Mouse (Mus musculus): ENCODE results near the gene Hddc3. TPM values are rescaled to one million over a fixed set of nuclear protein-coding genes. Genes with fewer than 3 reads are reported as not detected.

Hddc3 gene
- polyA plus RNA-seq, 1 experiment from 2014 or later: 29.0 TPM

DNA sequence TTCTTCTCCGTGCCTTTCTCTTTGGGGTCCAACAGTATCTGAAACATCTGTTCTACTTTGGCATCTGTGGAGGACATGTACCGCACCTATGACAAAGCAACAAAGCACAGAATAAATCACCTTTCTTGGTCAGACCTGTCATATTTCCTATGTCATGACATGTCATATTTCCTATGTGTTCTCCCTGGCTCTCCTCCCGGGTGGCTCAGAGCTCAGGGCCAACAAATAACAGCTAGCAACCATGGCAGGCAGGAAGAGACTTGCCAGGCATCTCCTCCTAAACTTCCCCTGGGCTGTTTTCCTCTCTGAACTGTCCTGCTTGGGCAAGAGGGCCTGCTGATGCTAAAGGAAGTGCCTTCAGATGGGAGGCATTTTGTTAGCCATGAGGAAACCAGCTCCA is 6.0 kb upstream of the Hddc3 start:
- WGBS: 78% methylated on average over 3 of the region's 3 CpGs
- peaks cover 60% of the 10 kb centered on the region for H3K36me3 ChIP-seq
- H3K4me3 ChIP-seq: no peak overlapping the region

DNA sequence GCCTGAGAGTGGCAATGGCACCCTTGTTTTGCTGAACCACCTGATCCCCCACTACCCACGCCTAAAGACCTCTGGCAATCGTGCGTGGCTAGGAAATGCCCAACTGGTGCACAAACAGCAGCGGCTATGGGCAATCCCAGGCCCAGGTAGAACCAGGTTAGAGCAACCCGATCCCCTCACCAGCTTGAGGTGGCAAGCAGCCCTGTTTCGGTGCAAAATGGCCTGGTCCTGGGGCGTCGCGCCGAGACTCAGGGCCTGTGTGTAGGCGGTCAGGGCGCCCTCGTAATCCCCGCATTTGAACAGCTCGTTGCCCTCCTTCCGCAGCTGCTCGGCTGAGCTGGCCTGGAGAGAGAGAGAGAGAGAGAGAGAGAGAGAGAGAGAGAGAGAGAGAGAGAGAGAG is 3.5 kb upstream of the Hddc3 start:
- peak overlapping the region; percentile 66 for H3K4me3 ChIP-seq
- no peak overlapping the region; the same call in 1 of the 2 replicates for H3K27ac ChIP-seq
- peaks cover 36% of the 10 kb centered on the region for H3K36me3 ChIP-seq
- no peaks in the 10 kb centered on the region for H3K9me3 ChIP-seq
- 6% methylated on average over 17 of the region's 17 CpGs for WGBS
- no peaks in the 10 kb centered on the region for H3K27me3 ChIP-seq
- peaks cover 39% of the 10 kb centered on the region for H3K4me1 ChIP-seq
- ATAC-seq (ENCODE audit: insufficient number of reproducible peaks, insufficient read depth, low FRiP score, low TSS enrichment, low read depth): no peak
- peak overlapping the region; percentile 78 for H3K9ac ChIP-seq
- peak overlapping the region; percentile 91 for H3K4me2 ChIP-seq

More for the DNA sequence above, 6.0 kb upstream of the Hddc3 start:
- no peak for ATAC-seq (ENCODE audit: insufficient number of reproducible peaks, insufficient read depth, low FRiP score, low TSS enrichment, low read depth)
- peaks cover 4% of the 10 kb centered on the region; the same call in 1 of the 2 replicates for H3K9me3 ChIP-seq
- no peak overlapping the region for H3K4me2 ChIP-seq
- H3K9ac ChIP-seq: no peak overlapping the region
- H3K4me1 ChIP-seq: peaks cover 26% of the 10 kb centered on the region
- no peaks in the 10 kb centered on the region for H3K27me3 ChIP-seq
- no peak overlapping the region for H3K27ac ChIP-seq

DNA sequence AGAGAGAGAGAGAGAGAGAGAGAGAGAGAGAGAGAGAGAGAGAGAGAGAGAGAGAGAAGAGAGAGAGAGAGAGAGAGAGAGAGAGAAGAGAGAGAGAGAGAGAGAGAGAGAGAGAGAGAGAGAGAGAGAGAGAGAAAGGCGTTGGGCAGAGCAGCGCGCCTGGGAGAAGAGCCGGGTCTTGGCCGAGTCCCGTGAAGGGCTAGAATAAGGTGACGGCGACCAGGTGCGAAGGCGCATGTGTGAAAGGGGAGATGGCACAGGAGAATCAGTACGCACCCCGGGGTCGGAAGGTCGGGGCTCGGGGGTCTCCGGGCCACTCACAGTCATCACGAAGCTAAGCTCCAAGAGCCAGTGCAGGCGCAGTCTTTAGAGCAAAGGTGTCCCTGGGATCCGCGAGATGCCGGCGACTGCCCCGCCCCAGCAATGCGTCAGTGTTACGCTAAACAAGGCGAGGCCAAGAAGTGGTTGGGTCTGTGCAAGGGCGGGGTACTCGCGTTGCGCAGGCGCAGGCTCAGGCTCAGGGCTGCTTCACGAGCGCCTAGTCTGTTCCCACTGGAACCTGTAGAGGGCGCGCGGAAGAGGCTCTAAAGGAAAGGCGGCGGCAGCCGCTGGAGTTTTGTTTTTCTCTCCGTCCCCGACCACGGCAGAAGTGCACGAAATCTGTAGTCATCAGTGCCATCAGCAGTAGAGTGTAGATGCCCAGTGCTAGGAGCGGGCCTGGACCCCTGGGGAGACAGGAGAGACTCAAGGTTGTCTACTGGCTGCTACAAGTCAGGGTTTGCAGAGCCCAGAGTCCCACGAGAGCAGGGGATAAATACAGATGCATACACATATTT is 2.9 kb upstream of the Hddc3 start:
- H3K36me3 ChIP-seq: peaks cover 29% of the 10 kb centered on the region
- H3K4me3 ChIP-seq: peak overlapping the region; percentile 66
- no peaks in the 10 kb centered on the region for H3K27me3 ChIP-seq
- peak overlapping the region; percentile 78 for H3K9ac ChIP-seq
- peak; percentile 97 for ATAC-seq (ENCODE audit: insufficient number of reproducible peaks, insufficient read depth, low FRiP score, low TSS enrichment, low read depth)
- peaks cover 39% of the 10 kb centered on the region for H3K4me1 ChIP-seq
- no peaks in the 10 kb centered on the region for H3K9me3 ChIP-seq
- peak overlapping the region; percentile 88 for H3K27ac ChIP-seq
- WGBS: under 1% methylated on average over 45 of the region's 45 CpGs
- H3K4me2 ChIP-seq: peak overlapping the region; percentile 91

DNA sequence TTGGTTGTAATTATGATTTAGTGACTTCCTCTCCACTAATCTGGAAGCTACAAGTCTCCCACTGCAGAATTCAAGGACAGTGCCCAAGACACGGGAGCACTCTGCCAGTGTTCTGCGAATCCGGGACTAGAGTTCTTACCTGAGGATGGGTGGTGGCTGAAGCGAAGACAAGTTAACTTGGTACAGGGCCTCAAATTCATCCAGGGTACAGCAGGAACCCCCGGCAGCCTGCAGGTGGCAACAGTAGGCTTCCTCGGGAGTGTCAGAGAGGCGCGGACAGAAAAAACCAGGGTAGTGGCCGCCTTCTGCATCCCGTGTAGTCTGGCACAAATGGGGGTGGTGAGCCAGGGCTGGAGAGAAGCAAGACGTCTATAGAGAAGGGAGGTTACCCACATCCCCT is 2.1 kb upstream of the Hddc3 start, which contains the start of gene Unc45a:
TSS of gene Unc45a (minus strand) at position 213 of the 400 bp plus-strand sequence.
- H3K27me3 ChIP-seq: no peaks in the 10 kb centered on the region
- H3K9ac ChIP-seq: peak within 1 kb of the TSS; percentile 78
- H3K36me3 ChIP-seq: peaks cover 27% of the 10 kb centered on the region
- peaks cover 39% of the 10 kb centered on the region for H3K4me1 ChIP-seq
- H3K27ac ChIP-seq: peak within 1 kb of the TSS; percentile 88
- peak within 1 kb of the TSS; percentile 91 for H3K4me2 ChIP-seq
- peak within 1 kb of the TSS; percentile 66 for H3K4me3 ChIP-seq
- ATAC-seq (ENCODE audit: insufficient number of reproducible peaks, insufficient read depth, low FRiP score, low TSS enrichment, low read depth): peak; percentile 56; the same call in 1 of the 2 replicates
- H3K9me3 ChIP-seq: 0 out of 2 replicates have a peak, but pooled peaks cover 6% of the 10 kb centered on the region
- WGBS: under 1% methylated on average over 11 of the region's 11 CpGs

DNA sequence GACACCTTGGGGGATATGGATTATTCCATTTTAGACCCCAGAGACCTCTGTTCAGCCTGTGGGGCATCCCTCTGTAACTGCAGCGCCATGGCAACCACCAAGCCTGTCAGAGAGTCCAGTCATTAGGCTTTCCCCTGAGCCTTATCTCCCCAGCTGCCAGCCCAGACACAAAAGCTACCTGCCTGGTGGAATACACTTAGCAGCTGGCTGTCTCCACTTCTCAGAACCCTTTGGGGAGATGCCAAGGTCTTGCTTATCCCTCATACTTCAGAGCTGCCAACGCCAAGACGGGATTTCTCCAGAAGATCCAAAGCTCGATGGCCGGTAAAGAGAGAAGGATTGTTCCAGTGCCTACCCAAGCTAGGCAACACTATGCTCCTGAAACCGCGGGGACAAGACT is 1.1 kb upstream of the Hddc3 start:
- Histone ChIP-seq H3K4me3 (no peak overlapping the region), H3K9me3 (0 out of 2 replicates have a peak, but pooled peaks cover 8% of the 10 kb centered on the region), H3K36me3 (peaks cover 19% of the 10 kb centered on the region), H3K4me2 (no peak overlapping the region), H3K27me3 (no peaks in the 10 kb centered on the region), H3K9ac (no peak overlapping the region), H3K27ac (no peak overlapping the region), H3K4me1 (peaks cover 39% of the 10 kb centered on the region)
- no peak for ATAC-seq (ENCODE audit: insufficient number of reproducible peaks, insufficient read depth, low FRiP score, low TSS enrichment, low read depth)
- 79% methylated on average over 7 of the region's 7 CpGs for WGBS

DNA sequence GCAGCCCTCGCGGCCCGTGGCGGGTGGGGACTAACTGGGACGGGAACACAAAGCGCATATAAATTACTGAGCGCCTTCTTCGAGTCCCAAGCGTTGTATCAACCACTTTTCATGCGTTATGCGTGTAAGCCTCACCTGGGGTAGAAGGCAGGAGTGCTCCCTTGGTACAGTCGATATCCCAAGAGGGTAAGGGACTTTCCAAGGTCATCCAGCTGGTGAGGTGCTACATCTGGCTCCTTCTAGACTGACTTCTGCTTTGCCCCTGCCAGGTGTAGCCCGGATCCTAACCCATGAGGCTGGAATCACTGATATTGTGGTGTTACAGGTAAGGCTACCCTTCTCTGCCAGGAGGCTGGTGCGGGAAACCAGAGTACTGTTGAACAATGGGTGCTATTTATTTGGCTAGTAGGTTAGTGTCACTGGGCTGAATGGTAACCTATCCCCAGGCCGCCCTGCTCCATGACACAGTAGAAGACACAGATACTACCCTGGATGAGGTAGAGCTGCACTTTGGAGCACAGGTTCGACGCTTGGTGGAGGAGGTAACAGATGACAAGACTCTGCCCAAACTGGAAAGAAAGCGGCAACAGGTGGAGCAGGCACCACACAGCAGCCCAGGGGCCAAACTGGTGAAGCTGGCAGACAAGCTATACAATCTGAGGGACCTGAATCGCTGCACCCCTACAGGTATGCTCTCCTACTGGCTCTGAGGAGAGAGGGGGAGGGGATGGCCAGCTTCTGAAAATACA is 540 bp downstream of the Hddc3 start:
- peaks cover 35% of the 10 kb centered on the region for H3K4me1 ChIP-seq
- no peak for ATAC-seq (ENCODE audit: insufficient number of reproducible peaks, insufficient read depth, low FRiP score, low TSS enrichment, low read depth)
- no peaks in the 10 kb centered on the region for H3K27me3 ChIP-seq
- WGBS: 25% methylated on average over 19 of the region's 19 CpGs
- peaks cover 7% of the 10 kb centered on the region for H3K36me3 ChIP-seq
- 0 out of 2 replicates have a peak, but pooled peaks cover 8% of the 10 kb centered on the region for H3K9me3 ChIP-seq
- peak overlapping the region; percentile 75 for H3K27ac ChIP-seq
- H3K9ac ChIP-seq: peak overlapping the region; percentile 85
- H3K4me2 ChIP-seq: peak overlapping the region; percentile 86
- peak overlapping the region; percentile 58 for H3K4me3 ChIP-seq

DNA sequence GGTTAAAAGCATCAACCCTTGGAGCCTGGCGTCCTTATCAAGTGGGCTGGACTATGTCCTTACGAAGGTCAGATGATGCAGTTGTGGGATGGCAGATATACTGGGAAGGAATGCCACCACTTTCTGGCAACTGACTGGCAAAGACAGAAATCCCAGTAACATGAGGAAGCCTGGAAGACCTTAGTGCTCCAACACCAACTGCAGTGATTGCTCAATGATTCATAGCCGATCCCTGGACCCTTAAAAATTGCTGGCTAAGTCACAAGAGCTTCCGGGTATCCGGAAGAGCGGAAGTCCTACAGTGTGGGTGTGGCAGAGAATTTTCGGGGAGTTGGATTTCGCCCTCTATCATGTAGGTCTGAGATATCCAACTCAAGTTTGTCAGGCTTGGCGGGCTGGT is 3.3 kb downstream of the Hddc3 start:
- no peak for ATAC-seq (ENCODE audit: insufficient number of reproducible peaks, insufficient read depth, low FRiP score, low TSS enrichment, low read depth)
- 92% methylated on average over 9 of the region's 9 CpGs for WGBS
- Histone ChIP-seq H3K4me2 (no peak overlapping the region), H3K4me1 (peaks cover 19% of the 10 kb centered on the region), H3K9ac (no peak overlapping the region), H3K9me3 (0 out of 2 replicates have a peak, but pooled peaks cover 8% of the 10 kb centered on the region), H3K27me3 (no peaks in the 10 kb centered on the region), H3K27ac (no peak overlapping the region), H3K4me3 (no peak overlapping the region), H3K36me3 (peaks cover 21% of the 10 kb centered on the region)

DNA sequence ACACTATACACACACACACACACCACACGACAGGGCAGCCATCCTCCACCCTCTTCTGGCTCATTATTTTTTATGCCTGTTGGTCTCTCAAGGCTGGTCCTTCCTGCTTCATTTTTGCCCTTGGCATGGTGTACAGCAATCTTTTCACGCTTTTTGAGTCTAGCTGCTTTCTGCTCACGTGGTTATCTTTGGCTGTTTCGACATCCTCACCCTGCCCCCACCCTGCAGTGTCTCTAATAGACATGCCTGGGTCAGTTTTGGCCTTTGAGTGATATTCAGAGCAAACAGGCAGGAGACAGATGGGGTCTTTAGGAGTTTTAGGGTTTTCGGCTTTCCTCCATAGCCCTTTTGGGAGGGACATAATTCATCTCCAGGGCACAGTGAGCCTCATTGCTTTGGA is 3.9 kb downstream of the Hddc3 start:
- no peak overlapping the region for H3K4me3 ChIP-seq
- peaks cover 26% of the 10 kb centered on the region for H3K36me3 ChIP-seq
- WGBS: 81% methylated on average over 5 of the region's 5 CpGs
- 0 out of 2 replicates have a peak, but pooled peaks cover 8% of the 10 kb centered on the region for H3K9me3 ChIP-seq
- H3K4me1 ChIP-seq: peaks cover 17% of the 10 kb centered on the region
- H3K9ac ChIP-seq: no peak overlapping the region
- no peaks in the 10 kb centered on the region for H3K27me3 ChIP-seq
- ATAC-seq (ENCODE audit: insufficient number of reproducible peaks, insufficient read depth, low FRiP score, low TSS enrichment, low read depth): no peak
- H3K27ac ChIP-seq: no peak overlapping the region
- H3K4me2 ChIP-seq: no peak overlapping the region

DNA sequence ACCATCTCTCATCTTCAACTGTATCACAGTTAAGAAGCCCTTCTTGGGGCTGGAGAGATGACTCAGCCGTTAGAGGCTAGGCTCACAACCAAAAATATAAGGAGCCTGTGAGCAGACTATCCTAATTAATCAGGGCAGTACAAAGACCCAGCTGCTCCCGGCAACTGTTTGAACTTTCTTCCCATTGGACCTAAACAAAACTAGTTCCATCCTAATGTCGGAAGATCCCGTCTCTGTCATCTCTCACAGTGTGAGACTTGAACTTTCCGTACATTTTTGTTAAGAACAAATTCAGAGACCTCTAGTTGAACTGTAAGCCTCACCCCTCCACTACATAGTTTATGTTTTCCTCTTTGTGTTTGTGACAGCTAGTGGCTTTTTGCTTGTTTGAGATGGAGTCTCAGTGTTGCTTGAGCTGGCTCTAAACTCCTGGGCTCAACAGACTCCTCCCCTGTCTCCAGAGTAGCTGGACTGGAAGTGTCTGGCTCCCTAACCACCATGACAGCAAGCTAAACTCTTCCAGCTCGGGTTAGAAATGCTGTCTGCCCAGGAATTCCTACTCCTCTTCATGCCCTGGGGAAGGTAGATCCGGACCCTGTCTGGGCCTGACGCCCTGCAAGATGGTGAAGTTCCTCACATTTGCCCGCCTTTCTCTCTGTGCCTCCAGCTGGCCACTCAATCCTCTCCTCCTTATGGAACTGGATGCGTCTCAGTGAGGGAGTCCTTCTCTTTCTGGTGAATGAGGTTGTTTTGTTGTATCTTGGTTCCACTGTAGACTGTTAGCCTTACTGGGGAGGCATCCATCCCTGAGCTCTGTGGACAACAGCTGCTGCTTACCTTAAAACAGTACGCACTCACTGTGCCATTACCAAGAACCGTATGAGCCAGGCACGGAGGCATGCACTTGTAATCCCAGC is 5.0 kb downstream of the Hddc3 start:
- H3K36me3 ChIP-seq: peaks cover 37% of the 10 kb centered on the region
- H3K4me1 ChIP-seq: peaks cover 11% of the 10 kb centered on the region
- H3K4me3 ChIP-seq: no peak overlapping the region
- 52% methylated on average over 13 of the region's 13 CpGs for WGBS
- no peak overlapping the region for H3K9ac ChIP-seq
- no peaks in the 10 kb centered on the region for H3K27me3 ChIP-seq
- H3K27ac ChIP-seq: peak overlapping the region; percentile 77
- no peak for ATAC-seq (ENCODE audit: insufficient number of reproducible peaks, insufficient read depth, low FRiP score, low TSS enrichment, low read depth)
- H3K9me3 ChIP-seq: 0 out of 2 replicates have a peak, but pooled peaks cover 8% of the 10 kb centered on the region
- no peak overlapping the region for H3K4me2 ChIP-seq

DNA sequence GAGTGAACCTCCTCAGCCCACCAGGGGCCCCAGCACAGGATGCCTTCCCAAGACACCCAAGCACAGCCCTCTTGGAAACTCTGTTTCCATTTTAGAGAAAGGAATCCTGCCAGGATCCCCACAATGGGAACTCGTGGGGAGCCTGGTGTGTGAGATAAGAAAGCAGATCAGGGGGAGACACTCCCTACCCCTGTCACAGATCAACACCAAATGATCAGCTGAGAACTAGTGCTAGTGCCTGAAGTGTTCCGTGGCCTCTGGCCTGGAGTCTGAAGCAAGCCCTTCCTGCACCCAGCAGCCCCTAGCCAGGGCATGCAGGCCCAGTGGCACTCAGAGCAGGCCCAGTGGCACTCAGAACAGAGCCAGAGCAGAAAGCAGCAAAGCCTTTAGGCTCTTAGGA is 7.9 kb downstream of the Hddc3 start:
- no peak overlapping the region for H3K27ac ChIP-seq
- H3K4me2 ChIP-seq: no peak overlapping the region
- no peak for ATAC-seq (ENCODE audit: insufficient number of reproducible peaks, insufficient read depth, low FRiP score, low TSS enrichment, low read depth)
- no peaks in the 10 kb centered on the region for H3K27me3 ChIP-seq
- peaks cover 5% of the 10 kb centered on the region; the same call in 1 of the 2 replicates for H3K4me1 ChIP-seq
- H3K4me3 ChIP-seq: no peak overlapping the region
- WGBS: 80% methylated on average over 2 of the region's 2 CpGs
- no peak overlapping the region for H3K9ac ChIP-seq
- 0 out of 2 replicates have a peak, but pooled peaks cover 3% of the 10 kb centered on the region for H3K9me3 ChIP-seq
- H3K36me3 ChIP-seq: peaks cover 54% of the 10 kb centered on the region

DNA sequence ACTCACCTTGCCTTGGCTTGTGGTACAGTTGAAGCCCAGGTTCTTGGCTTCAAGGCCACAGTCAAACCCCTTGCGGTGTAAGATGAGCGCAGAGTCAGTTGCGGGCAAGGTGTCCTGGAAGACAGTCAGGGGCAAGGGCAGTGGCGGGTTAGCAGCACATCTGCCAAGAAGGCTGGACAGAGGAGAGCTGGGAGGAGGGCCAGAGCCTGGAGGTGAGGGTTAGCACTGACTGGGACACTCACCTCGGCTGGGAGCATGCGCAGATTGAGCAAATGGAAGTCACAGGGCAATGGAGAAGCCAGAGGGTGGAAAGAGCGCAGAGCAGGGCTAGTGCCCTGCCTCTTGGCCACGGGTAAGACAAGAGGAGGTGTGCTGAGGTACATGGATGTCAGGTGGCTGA is 10.0 kb downstream of the Hddc3 start:
- H3K36me3 ChIP-seq: peaks cover 73% of the 10 kb centered on the region
- peaks cover 4% of the 10 kb centered on the region; the same call in 1 of the 2 replicates for H3K4me1 ChIP-seq
- WGBS: 88% methylated on average over 8 of the region's 8 CpGs

More for the DNA sequence above, 10.0 kb downstream of the Hddc3 start:
- no peak for ATAC-seq (ENCODE audit: insufficient number of reproducible peaks, insufficient read depth, low FRiP score, low TSS enrichment, low read depth)
- H3K27me3 ChIP-seq: no peaks in the 10 kb centered on the region
- no peak overlapping the region for H3K4me3 ChIP-seq
- H3K4me2 ChIP-seq: no peak overlapping the region
- H3K27ac ChIP-seq: no peak overlapping the region
- H3K9ac ChIP-seq: no peak overlapping the region
- H3K9me3 ChIP-seq: no peaks in the 10 kb centered on the region
